Mouse (Mus musculus) neutrophil, adult 5-6 weeks (primary cell): Measurements from ENCODE around the gene Igdcc3. TPM values are rescaled to one million over a fixed set of nuclear protein-coding genes. Genes with fewer than 3 reads are reported as not detected.
A peak's percentile ranks its signal among the peaks of the same experiment; 100 is the strongest.
"Not testable (repeated sequence)": the region's sequence is repeated elsewhere in the genome, so short reads cannot be mapped to it uniquely, and the experiment has no call there.

Source experiments
- ATAC-seq: fragments of 151-379, 151-347 bp; 2 replicates; pipeline ENCODE4 v1.8.0; 2017; ENCODE audit warnings: mild to moderate bottlenecking, moderate TSS enrichment; ENCODE audit not compliant: insufficient number of reproducible peaks, poor library complexity, low FRiP score, severe bottlenecking; ENCODE audit errors: extremely low read depth
- total RNA-seq: library from RNA; stranded (forward); fragments of 200-1000 nt; gene quantifications from 2 replicates; pipeline ENCODE4 v1.2.3, GENCODE M21; 2017

The Igdcc3 gene
- total RNA-seq, 1 experiment from 2014 or later, result 0.47 TPM

- ATAC-seq, result peak; percentile 65
Observed at GRCm38 (mm10) chr9:65196738-65197569, 56.0 kb downstream of the Igdcc3 start.

- no peak for ATAC-seq
Observed at GRCm38 (mm10) chr9:65197826-65198225, 56.8 kb downstream of the Igdcc3 start.

GRCm38 (mm10) chr9:65199723-65200122 lies 58.7 kb downstream of the Igdcc3 start:
- no peak for ATAC-seq

GRCm38 (mm10) chr9:65200606-65201005 lies 59.6 kb downstream of the Igdcc3 start:
- no peak for ATAC-seq

GRCm38 (mm10) chr9:65201021-65201380 lies 60.0 kb downstream of the Igdcc3 start:
- ATAC-seq, result no peak

GRCm38 (mm10) chr9:65201381-65202164 lies 60.6 kb downstream of the Igdcc3 start:
- peak; percentile 76 for ATAC-seq

GRCm38 (mm10) chr9:65202165-65202754 lies 61.3 kb downstream of the Igdcc3 start:
- ATAC-seq, result no peak

GRCm38 (mm10) chr9:65205049-65205815 lies 64.2 kb downstream of the Igdcc3 start:
- no peak for ATAC-seq

- not testable (repeated sequence) for ATAC-seq
Observed at GRCm38 (mm10) chr9:65207041-65207815, 66.2 kb downstream of the Igdcc3 start.

- ATAC-seq, result no peak
Observed at GRCm38 (mm10) chr9:65208293-65209179, 67.5 kb downstream of the Igdcc3 start.

- no peak for ATAC-seq
Observed at GRCm38 (mm10) chr9:65211598-65211997, 70.6 kb downstream of the Igdcc3 start.

- ATAC-seq, result no peak
Observed at GRCm38 (mm10) chr9:65214425-65214777, 73.4 kb downstream of the Igdcc3 start.

GRCm38 (mm10) chr9:65214778-65215493 lies 73.9 kb downstream of the Igdcc3 start:
- peak; percentile 77 for ATAC-seq

GRCm38 (mm10) chr9:65215494-65216126 lies 74.6 kb downstream of the Igdcc3 start:
- no peak; the same call in 1 of the 2 replicates for ATAC-seq

GRCm38 (mm10) chr9:65216972-65217371 lies 76.0 kb downstream of the Igdcc3 start:
- ATAC-seq, result no peak

- ATAC-seq, result no peak
Observed at GRCm38 (mm10) chr9:65217661-65218060, 76.7 kb downstream of the Igdcc3 start.
